Mouse (Mus musculus) embryonic facial prominence, embryonic 14.5 days (tissue): Measurements from ENCODE around the gene Tmem38b. TPM values are rescaled to one million over a fixed set of nuclear protein-coding genes. Genes with fewer than 3 reads are reported as not detected.
A peak's percentile ranks its signal among the peaks of the same experiment; 100 is the strongest.
"Not testable (repeated sequence)": the region's sequence is repeated elsewhere in the genome, so short reads cannot be mapped to it uniquely, and the experiment has no call there.

Source experiments
- ATAC-seq: fragments of 200-750 bp; cut with Nextera tagmentation; 2 replicates; pipeline ENCODE4 v1.8.0; 2017; ENCODE audit warnings: low read depth, moderate number of reproducible peaks, moderate TSS enrichment
- DNase-seq: peaks from one replicate; pipeline ENCODE4 v3.0.0-alpha.2; 2015; ENCODE audit warnings: low spot score
- H3K27ac ChIP-seq: fragments of 300-500 bp; sonication (generic); replicated peaks from 2 replicates; pipeline ENCODE4 v1.5.1; 2014; ENCODE audit warnings: low read depth, mild to moderate bottlenecking, low read length, moderate library complexity
- H3K27me3 ChIP-seq: fragments of 300-500 bp; sonication (generic); replicated peaks from 2 replicates; pipeline ENCODE4 v1.6.1; 2014; ENCODE audit warnings: low read length; ENCODE audit not compliant: control insufficient read depth, insufficient read depth
- H3K36me3 ChIP-seq: fragments of 300-500 bp; sonication (generic); 2 replicates; pipeline ENCODE4 v1.6.1; 2014; ENCODE audit warnings: low read length, mixed read lengths; ENCODE audit not compliant: control insufficient read depth, insufficient read depth
- H3K4me1 ChIP-seq: fragments of 300-500 bp; sonication (generic); 2 replicates; pipeline ENCODE4 v1.6.1; 2014; ENCODE audit warnings: antibody characterized with exemption, low read length; ENCODE audit not compliant: control insufficient read depth, insufficient read depth
- H3K4me2 ChIP-seq: fragments of 300-500 bp; sonication (generic); 2 replicates; pipeline ENCODE4 v1.6.1; 2014; ENCODE audit warnings: low read depth, mild to moderate bottlenecking, low read length, moderate library complexity, mixed read lengths
- H3K4me3 ChIP-seq: fragments of 300-500 bp; sonication (generic); 2 replicates; pipeline ENCODE4 v1.5.1; 2014; ENCODE audit warnings: low read depth, mild to moderate bottlenecking, low read length
- H3K9ac ChIP-seq: fragments of 300-500 bp; sonication (generic); 2 replicates; pipeline ENCODE4 v1.6.1; 2014; ENCODE audit warnings: low read depth, mild to moderate bottlenecking, low read length, moderate library complexity, mixed read lengths
- H3K9me3 ChIP-seq: fragments of 300-500 bp; sonication (generic); 2 replicates; pipeline ENCODE4 v1.6.1; 2016; ENCODE audit warnings: low read length; ENCODE audit not compliant: control insufficient read depth
- WGBS: fragments of 180-500 bp; shearing (Covaris S2); extraction: QIAGEN DNeasy Blood & Tissue Kit; methylation state at CpG from one replicate; pipeline ENCODE4 v1.1.7; 2014; 5-methylcytosine and 5-hydroxymethylcytosine counted together
- polyA plus RNA-seq: library from polyadenylated mRNA; unstranded; fragments of >200 nt; fragmentation: Nextera tagmentation; extraction: Ambion mirVana; gene quantifications from 2 replicates; pipeline ENCODE4 v1.2.1, GENCODE M21; 2014

Gene Tmem38b
- polyA plus RNA-seq, 1 experiment from 2014 or later, result 17.8 TPM

DNA sequence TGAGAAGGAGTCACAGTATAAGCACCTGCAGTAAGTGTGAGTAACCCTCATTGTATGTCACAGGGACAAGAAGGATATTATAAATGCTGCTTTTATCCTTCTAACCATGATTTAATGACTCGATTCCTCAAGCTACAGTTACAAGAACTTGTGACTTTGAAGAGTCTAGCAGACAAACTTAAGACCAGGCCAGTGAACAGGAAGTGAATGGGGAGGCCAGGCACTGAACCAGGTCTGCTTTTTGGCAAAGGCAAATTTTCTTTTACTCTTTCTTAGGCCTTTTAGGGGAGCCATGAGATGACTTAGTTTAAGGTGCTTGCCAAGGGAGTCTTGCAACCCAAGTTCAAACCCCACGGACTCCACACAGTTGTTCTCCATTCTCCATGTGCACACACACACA is 30.1 kb upstream of the Tmem38b start:
- H3K4me1 ChIP-seq, result no peaks in the 10 kb centered on the region
- no peak for ATAC-seq
- H3K4me2 ChIP-seq, result no peak overlapping the region
- H3K27me3 ChIP-seq, result no peaks in the 10 kb centered on the region; the same call in 1 of the 2 replicates
- H3K9ac ChIP-seq, result no peak overlapping the region
- H3K27ac ChIP-seq, result no peak overlapping the region
- no peak for DNase-seq
- H3K4me3 ChIP-seq, result no peak overlapping the region
- no peaks in the 10 kb centered on the region for H3K9me3 ChIP-seq
- H3K36me3 ChIP-seq, result no peaks in the 10 kb centered on the region
- WGBS, result 90% methylated on average over 2 of the region's 2 CpGs

DNA sequence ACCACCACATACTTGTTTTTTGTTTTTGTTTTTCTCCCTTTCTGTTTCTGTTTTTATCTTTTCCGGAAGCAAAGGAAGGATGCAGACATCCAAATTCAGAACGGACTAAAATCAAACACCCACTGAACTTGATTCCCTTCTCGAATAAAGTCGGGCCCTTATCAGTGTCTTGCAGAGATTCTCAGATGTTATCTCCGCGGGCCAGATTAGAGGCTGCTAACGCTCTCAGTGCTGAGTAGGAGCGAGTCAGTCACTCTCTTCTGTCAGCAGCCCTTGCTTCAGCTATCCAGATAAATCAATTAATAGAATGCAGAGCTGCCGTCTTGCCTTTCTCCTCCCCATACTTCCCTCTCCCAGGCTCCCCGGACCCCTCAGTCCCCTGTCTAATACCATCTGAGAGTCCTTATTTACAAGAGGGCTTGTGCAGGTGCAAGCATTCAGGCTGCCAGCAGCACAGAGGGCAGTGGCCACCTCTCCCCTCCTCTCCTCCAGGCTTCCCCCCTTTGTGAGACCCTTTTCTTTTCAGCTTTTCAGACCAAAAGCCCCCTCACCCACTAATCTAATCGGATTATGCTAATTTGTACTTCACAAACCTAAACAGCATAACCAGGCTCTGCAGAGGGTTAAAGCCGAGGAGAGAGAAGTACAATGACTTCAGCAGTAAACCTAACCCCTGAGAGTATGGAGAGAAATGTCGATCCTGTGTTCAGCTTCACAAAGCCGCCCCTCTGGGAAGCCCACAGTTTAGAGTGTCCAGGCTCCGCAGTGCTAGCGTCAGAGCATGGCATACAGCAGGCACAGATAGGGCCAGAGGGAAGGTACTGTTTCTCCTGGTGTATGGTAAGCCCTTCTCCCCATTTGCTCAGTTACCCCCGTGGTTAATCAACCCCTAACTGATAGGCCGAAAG is 28.7 kb upstream of the Tmem38b start:
- 20% methylated on average over 18 of the region's 18 CpGs for WGBS
- no peak overlapping the region for H3K27ac ChIP-seq
- no peaks in the 10 kb centered on the region; the same call in 1 of the 2 replicates for H3K27me3 ChIP-seq
- H3K4me2 ChIP-seq, result no peak overlapping the region
- DNase-seq, result no peak
- no peaks in the 10 kb centered on the region for H3K4me1 ChIP-seq
- no peak for ATAC-seq
- no peak overlapping the region for H3K4me3 ChIP-seq
- no peaks in the 10 kb centered on the region for H3K36me3 ChIP-seq
- H3K9ac ChIP-seq, result no peak overlapping the region
- H3K9me3 ChIP-seq, result no peaks in the 10 kb centered on the region

GRCm38 (mm10) chr4:53798896-53799676 is 26.8 kb upstream of the Tmem38b start:
- ATAC-seq (no peak), DNase-seq (no peak)
- H3K9me3 ChIP-seq, result no peaks in the 10 kb centered on the region
- no peak overlapping the region for H3K4me3 ChIP-seq
- no peaks in the 10 kb centered on the region for H3K4me1 ChIP-seq
- WGBS, result 48% methylated on average over 7 of the region's 7 CpGs
- no peak overlapping the region for H3K27ac ChIP-seq
- no peak overlapping the region for H3K4me2 ChIP-seq
- H3K36me3 ChIP-seq, result no peaks in the 10 kb centered on the region
- H3K27me3 ChIP-seq, result no peaks in the 10 kb centered on the region; the same call in 1 of the 2 replicates
- H3K9ac ChIP-seq, result no peak overlapping the region

- no peak overlapping the region; the same call in 1 of the 2 replicates for H3K27ac ChIP-seq
- peak; percentile 55 for DNase-seq
Measured at GRCm38 (mm10) chr4:53799753-53800152, 26.1 kb upstream of the Tmem38b start.

DNA sequence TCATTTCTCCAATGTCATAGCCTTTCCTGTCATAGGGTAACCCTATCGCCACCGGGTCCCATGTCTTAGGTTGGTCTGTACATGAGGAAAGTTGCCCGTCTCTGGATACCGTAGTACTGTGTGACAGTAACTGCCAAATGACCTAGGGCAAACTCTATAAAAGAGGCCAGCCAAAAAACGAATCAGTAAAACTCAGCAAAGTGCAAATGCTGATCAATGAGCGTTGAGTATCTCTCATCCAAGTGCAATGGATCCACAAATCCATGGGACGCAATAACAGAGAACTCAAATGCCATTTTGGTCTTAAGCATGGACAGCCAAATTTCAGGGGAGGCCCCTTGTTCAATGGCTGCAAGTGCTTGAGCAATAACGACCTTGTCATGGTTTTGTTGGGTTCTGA is 22.2 kb upstream of the Tmem38b start:
- not testable (repeated sequence) for H3K9ac ChIP-seq, DNase-seq, H3K27ac ChIP-seq, H3K4me1 ChIP-seq, H3K36me3 ChIP-seq, H3K9me3 ChIP-seq, H3K4me3 ChIP-seq, H3K4me2 ChIP-seq, ATAC-seq, H3K27me3 ChIP-seq
- 93% methylated on average over 7 of the region's 8 CpGs for WGBS

More at GRCm38 (mm10) chr4:53799753-53800152, 26.1 kb upstream of the Tmem38b start:
- H3K36me3 ChIP-seq, result no peaks in the 10 kb centered on the region
- H3K9me3 ChIP-seq, result 0 out of 2 replicates have a peak, but pooled peaks cover 2% of the 10 kb centered on the region
- H3K4me1 ChIP-seq, result no peaks in the 10 kb centered on the region
- ATAC-seq, result peak; percentile 79; the same call in 1 of the 2 replicates
- H3K27me3 ChIP-seq, result no peaks in the 10 kb centered on the region; the same call in 1 of the 2 replicates
- no peak overlapping the region for H3K4me2 ChIP-seq
- no peak overlapping the region for H3K4me3 ChIP-seq
- H3K9ac ChIP-seq, result no peak overlapping the region
- WGBS, result 52% methylated on average over 1 of the region's 1 CpGs

DNA sequence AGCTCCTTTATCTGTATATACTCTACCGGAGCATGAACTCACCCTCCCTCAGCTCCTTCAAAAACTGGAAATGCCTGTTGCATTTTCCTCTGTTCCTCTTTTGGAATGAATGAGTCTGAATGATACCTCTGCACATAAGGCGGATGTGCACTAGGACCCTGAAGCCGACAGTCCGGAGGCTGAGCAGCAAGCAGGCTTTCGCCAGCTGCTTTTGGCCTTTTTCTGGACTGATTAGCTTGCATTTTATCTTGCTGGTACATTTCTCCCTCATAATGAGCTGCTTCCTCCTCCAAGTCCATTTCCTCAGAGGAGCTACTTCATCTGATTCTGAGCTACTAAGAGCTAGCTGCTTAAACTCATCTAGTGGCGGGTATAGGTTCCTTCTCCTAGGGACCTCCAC is 19.4 kb upstream of the Tmem38b start:
- not testable (repeated sequence) for H3K27ac ChIP-seq, DNase-seq, H3K27me3 ChIP-seq, H3K4me3 ChIP-seq, H3K36me3 ChIP-seq, H3K9ac ChIP-seq, H3K9me3 ChIP-seq, ATAC-seq, H3K4me1 ChIP-seq, H3K4me2 ChIP-seq
- 88% methylated on average over 6 of the region's 6 CpGs for WGBS

- 74% methylated on average over 5 of the region's 5 CpGs for WGBS
- no peak overlapping the region for H3K4me2 ChIP-seq
- H3K27me3 ChIP-seq, result no peaks in the 10 kb centered on the region
Measured at GRCm38 (mm10) chr4:53818320-53818719, 7.5 kb upstream of the Tmem38b start.

GRCm38 (mm10) chr4:53823697-53824096 is 2.1 kb upstream of the Tmem38b start:
- ATAC-seq (no peak), DNase-seq (no peak)
- H3K27me3 ChIP-seq, result no peaks in the 10 kb centered on the region
- H3K36me3 ChIP-seq, result no peaks in the 10 kb centered on the region
- H3K9me3 ChIP-seq, result no peaks in the 10 kb centered on the region
- WGBS, result 52% methylated on average over 6 of the region's 6 CpGs
- H3K4me3 ChIP-seq, result no peak overlapping the region
- H3K4me1 ChIP-seq, result 0 out of 2 replicates have a peak, but pooled peaks cover 12% of the 10 kb centered on the region
- H3K27ac ChIP-seq, result no peak overlapping the region
- H3K4me2 ChIP-seq, result no peak overlapping the region
- no peak overlapping the region for H3K9ac ChIP-seq

More at GRCm38 (mm10) chr4:53818320-53818719, 7.5 kb upstream of the Tmem38b start:
- no peaks in the 10 kb centered on the region for H3K9me3 ChIP-seq
- no peak overlapping the region for H3K9ac ChIP-seq
- H3K4me3 ChIP-seq, result no peak overlapping the region
- no peaks in the 10 kb centered on the region for H3K4me1 ChIP-seq
- ATAC-seq (no peak), DNase-seq (no peak)
- H3K36me3 ChIP-seq, result no peaks in the 10 kb centered on the region
- H3K27ac ChIP-seq, result no peak overlapping the region
